Mouse (Mus musculus): Measurements from ENCODE around the gene Atp1b2. TPM values are rescaled to one million over a fixed set of nuclear protein-coding genes. Genes with fewer than 3 reads are reported as not detected.

The Atp1b2 gene
- total RNA-seq, 2 experiments from 2014 or later = 27.0 to 29.1 TPM

Small RNAs within 50 kb of the gene (microRNA-seq; reads per million reads assigned to microRNA genes)
- 0 reads per million in 2 experiments for gene Mir467f

Other genes starting within 250 kb of the Atp1b2 start
- gene Chd3, start 236.5 kb downstream of the Atp1b2 start, total RNA-seq (2021) = 10 to 100 TPM; 75.3 to 76.7 TPM
- 100 to 1,000 TPM in 1 of 2 experiments, 10 to 100 TPM in 1; 92.3 to 101 TPM for gene Naa38, start 210.5 kb downstream of the Atp1b2 start, total RNA-seq (2021)
- 10 to 100 TPM; 21.3 to 22.1 TPM for gene Cyb5d1, start 210.3 kb downstream of the Atp1b2 start, total RNA-seq (2021)
- gene Tmem88, start 207.7 kb downstream of the Atp1b2 start, total RNA-seq (2021) = 10 to 100 TPM; 37.1 to 38.3 TPM
- 10 to 100 TPM; 48.3 to 49.7 TPM for gene Kdm6b, start 192.3 kb downstream of the Atp1b2 start, total RNA-seq (2021)
- under 1 TPM; 0.20 to 0.50 TPM for gene Dnah2, start 56.8 kb downstream of the Atp1b2 start, total RNA-seq (2021)
- 100 to 1,000 TPM in 1 of 2 experiments, 10 to 100 TPM in 1; 98.5 to 117 TPM for gene Efnb3, start 45.7 kb downstream of the Atp1b2 start, total RNA-seq (2021)
- gene Wrap53, start 25.7 kb downstream of the Atp1b2 start, total RNA-seq (2021) = 1 to 10 TPM; 5.8 to 7.0 TPM
- 10 to 100 TPM; 41.6 to 46.1 TPM for gene Trp53, start 25.6 kb downstream of the Atp1b2 start, total RNA-seq (2021)
- gene Shbg, start 12.0 kb upstream of the Atp1b2 start, total RNA-seq (2021) = not detected
- 1 to 10 TPM; 5.3 to 6.7 TPM for gene Sat2, start 16.1 kb upstream of the Atp1b2 start, total RNA-seq (2021)
- gene Fxr2, start 27.0 kb upstream of the Atp1b2 start, total RNA-seq (2021) = 10 to 100 TPM; 81.4 to 83.6 TPM
- not detected for gene Sox15, start 49.4 kb upstream of the Atp1b2 start, total RNA-seq (2021)
- gene Mpdu1, start 56.7 kb upstream of the Atp1b2 start, total RNA-seq (2021) = 10 to 100 TPM; 34.3 to 36.3 TPM
- 1 to 10 TPM; 4.0 to 6.0 TPM for gene Cd68, start 60.2 kb upstream of the Atp1b2 start, total RNA-seq (2021)
- 100 to 1,000 TPM; 535 to 537 TPM for gene Eif4a1, start 66.5 kb upstream of the Atp1b2 start, total RNA-seq (2021)
- gene Senp3, start 76.1 kb upstream of the Atp1b2 start, total RNA-seq (2021) = 10 to 100 TPM; 58.0 to 61.3 TPM
- 1 to 10 TPM; 2.3 to 2.6 TPM for gene Tnfsf13, start 79.8 kb upstream of the Atp1b2 start, total RNA-seq (2021)
- 10 to 100 TPM; 13.7 to 16.4 TPM for gene Tnfsf12, start 89.9 kb upstream of the Atp1b2 start, total RNA-seq (2021)
- gene Tnfsfm13, start 90.2 kb upstream of the Atp1b2 start, total RNA-seq (2021) = 1 to 10 TPM; 1.9 to 3.0 TPM
- 10 to 100 TPM; 53.7 TPM for gene Polr2a, start 152.7 kb upstream of the Atp1b2 start, total RNA-seq (2021)
- not detected for gene Slc35g3, start 156.0 kb upstream of the Atp1b2 start, total RNA-seq (2021)
- gene Zbtb4, start 160.0 kb upstream of the Atp1b2 start, total RNA-seq (2021) = 10 to 100 TPM; 34.1 to 36.8 TPM
- 1 to 10 TPM; 3.1 to 5.1 TPM for gene Chrnb1, start 190.0 kb upstream of the Atp1b2 start, total RNA-seq (2021)
- 1 to 10 TPM; 3.1 to 3.7 TPM for gene Fgf11, start 195.9 kb upstream of the Atp1b2 start, total RNA-seq (2021)
- gene Tmem102, start 199.7 kb upstream of the Atp1b2 start, total RNA-seq (2021) = under 1 TPM; 0.60 to 0.92 TPM
- gene Gm39566, start 209.4 kb upstream of the Atp1b2 start, total RNA-seq (2021) = not detected
- not detected for gene Spem2, start 212.5 kb upstream of the Atp1b2 start, total RNA-seq (2021)
- gene Spem1, start 216.2 kb upstream of the Atp1b2 start, total RNA-seq (2021) = not detected
- 10 to 100 TPM; 11.0 to 11.6 TPM for gene Nlgn2, start 231.8 kb upstream of the Atp1b2 start, total RNA-seq (2021)
- gene Tmem256, start 232.6 kb upstream of the Atp1b2 start, total RNA-seq (2021) = 100 to 1,000 TPM; 143 to 166 TPM
- 10 to 100 TPM; 59.7 to 59.9 TPM for gene Plscr3, start 240.4 kb upstream of the Atp1b2 start, total RNA-seq (2021)